Mouse (Mus musculus) spleen, adult 2 months (tissue): ENCODE data around the gene Igf2bp1.

ENCODE experiments used
- CTCF ChIP-seq: fragments of 200-500 bp; IDR thresholded peaks from 2 replicates; pipeline ENCODE4 v1.5.1; 2011; ENCODE audit warnings: mild to moderate bottlenecking, inconsistent platforms; ENCODE audit not compliant: insufficient read depth, insufficient read length, insufficient replicate concordance; ENCODE audit errors: extremely low read depth
- POLR2A ChIP-seq: fragments of 200-500 bp; IDR thresholded peaks from 2 replicates; pipeline ENCODE4 v1.6.1; 2011; ENCODE audit warnings: low read depth, low read length, inconsistent platforms

GRCm38 (mm10) chr11:96050854-96051253, 45.1 kb upstream of the Igf2bp1 start:
- TF ChIP-seq CTCF (no peak), POLR2A (no peak)
